Mouse (Mus musculus) stomach, postnatal 0 days (tissue): ENCODE results near the gene Npm1. TPM values are rescaled to one million over a fixed set of nuclear protein-coding genes. Genes with fewer than 3 reads are reported as not detected.

Experiments used
- ATAC-seq: fragments of 200-750 bp; cut with Nextera tagmentation; 2 replicates; pipeline ENCODE4 v1.8.0; 2017; ENCODE audit not compliant: low FRiP score, low TSS enrichment
- DNase-seq: peaks from one replicate; pipeline ENCODE4 v3.0.0-alpha.2; 2016; ENCODE audit warnings: low spot score
- H3K27ac ChIP-seq: fragments of 300-500 bp; sonication (generic); replicated peaks from 2 replicates; pipeline ENCODE4 v1.5.1; 2014; ENCODE audit warnings: mild to moderate bottlenecking, control low read depth
- H3K27me3 ChIP-seq: fragments of 300-500 bp; sonication (generic); 2 replicates; pipeline ENCODE4 v1.6.1; 2014; ENCODE audit warnings: low read length; ENCODE audit not compliant: control insufficient read depth, insufficient read depth
- H3K36me3 ChIP-seq: fragments of 300-500 bp; sonication (generic); 2 replicates; pipeline ENCODE4 v1.6.1; 2014; ENCODE audit warnings: low read length, mixed read lengths; ENCODE audit not compliant: control insufficient read depth, insufficient read depth
- H3K4me1 ChIP-seq: fragments of 300-500 bp; sonication (generic); replicated peaks from 2 replicates; pipeline ENCODE4 v1.6.1; 2014; ENCODE audit warnings: antibody characterized with exemption; ENCODE audit not compliant: control insufficient read depth, insufficient read depth
- H3K4me2 ChIP-seq: fragments of 300-500 bp; sonication (generic); replicated peaks from 2 replicates; pipeline ENCODE4 v1.6.1; 2014; ENCODE audit warnings: low read depth, mild to moderate bottlenecking, control low read depth, moderate library complexity
- H3K4me3 ChIP-seq: fragments of 300-500 bp; sonication (generic); 2 replicates; pipeline ENCODE4 v1.5.1; 2014; ENCODE audit warnings: low read depth, low read length, control low read depth
- H3K9ac ChIP-seq: fragments of 300-500 bp; sonication (generic); 2 replicates; pipeline ENCODE4 v1.6.1; 2014; ENCODE audit warnings: mild to moderate bottlenecking, low read length, control low read depth, mixed read lengths
- H3K9me3 ChIP-seq: fragments of 300-500 bp; sonication (generic); 2 replicates; pipeline ENCODE4 v1.6.1; 2016; ENCODE audit warnings: low read length; ENCODE audit not compliant: control insufficient read depth
- CTCF ChIP-seq: IDR thresholded peaks from 2 replicates; pipeline ENCODE4 v1.5.1; 2016; ENCODE audit warnings: antibody characterized with exemption, low read depth, mild to moderate bottlenecking, moderate library complexity
- EP300 ChIP-seq: optimal IDR thresholded peaks from 2 replicates; pipeline ENCODE3; 2016; ENCODE audit warnings: antibody characterized with exemption
- WGBS: fragments of 180-500 bp; shearing (Covaris S2); extraction: QIAGEN DNeasy Blood & Tissue Kit; methylation state at CpG from one replicate; pipeline ENCODE4 v1.1.7; 2014; 5-methylcytosine and 5-hydroxymethylcytosine counted together
- polyA plus RNA-seq: library from polyadenylated mRNA; unstranded; fragments of >200 nt; fragmentation: Nextera tagmentation; extraction: Ambion mirVana; gene quantifications from 2 replicates; pipeline ENCODE4 v1.2.1, GENCODE M21; 2015

Gene Npm1
- polyA plus RNA-seq, 1 experiment from 2014 or later: 356 TPM

GRCm38 (mm10) chr11:33198351-33199116, 35.5 kb upstream of the Npm1 start:
- Histone ChIP-seq H3K27ac (no peak overlapping the region), H3K4me1 (peaks cover 2% of the 10 kb centered on the region; the same call in 1 of the 2 replicates), H3K9ac (no peak overlapping the region), H3K4me3 (no peak overlapping the region), H3K4me2 (no peak overlapping the region), H3K9me3 (peaks cover 5% of the 10 kb centered on the region), H3K27me3 (peaks cover 44% of the 10 kb centered on the region), H3K36me3 (no peaks in the 10 kb centered on the region)
- 22% methylated on average over 22 of the region's 22 CpGs for WGBS
- TF ChIP-seq CTCF (no peak), EP300 (no peak)
- ATAC-seq: no peak
- no peak for DNase-seq

- Histone ChIP-seq H3K27ac (no peak overlapping the region), H3K4me2 (no peak overlapping the region), H3K36me3 (no peaks in the 10 kb centered on the region), H3K4me3 (no peak overlapping the region), H3K27me3 (peaks cover 37% of the 10 kb centered on the region), H3K9me3 (peaks cover 5% of the 10 kb centered on the region), H3K4me1 (0 out of 2 replicates have a peak, but pooled peaks cover 2% of the 10 kb centered on the region), H3K9ac (no peak overlapping the region)
- TF ChIP-seq CTCF (no peak), EP300 (no peak)
- WGBS: 25% methylated on average over 15 of the region's 15 CpGs
- no peak for ATAC-seq
- DNase-seq: no peak
These were observed 34.7 kb upstream of the Npm1 start for GRCm38 (mm10) chr11:33197673-33198072.

- no peaks in the 10 kb centered on the region for H3K36me3 ChIP-seq
- TF ChIP-seq EP300 (no peak), CTCF (no peak)
- DNase-seq: no peak
- no peak overlapping the region for H3K27ac ChIP-seq
- 0 out of 2 replicates have a peak, but pooled peaks cover 2% of the 10 kb centered on the region for H3K4me1 ChIP-seq
- H3K4me3 ChIP-seq: no peak overlapping the region
- H3K4me2 ChIP-seq: no peak overlapping the region
- peaks cover 5% of the 10 kb centered on the region for H3K9me3 ChIP-seq
- no peak for ATAC-seq
- WGBS: 31% methylated on average over 13 of the region's 13 CpGs
- H3K27me3 ChIP-seq: peaks cover 31% of the 10 kb centered on the region
- no peak overlapping the region for H3K9ac ChIP-seq
These were observed 34.1 kb upstream of the Npm1 start for GRCm38 (mm10) chr11:33197133-33197514.

GRCm38 (mm10) chr11:33196447-33197132, 33.6 kb upstream of the Npm1 start:
- no peak overlapping the region for H3K4me3 ChIP-seq
- peaks cover 31% of the 10 kb centered on the region for H3K27me3 ChIP-seq
- H3K36me3 ChIP-seq: no peaks in the 10 kb centered on the region
- H3K9me3 ChIP-seq: peaks cover 5% of the 10 kb centered on the region
- no peak overlapping the region for H3K27ac ChIP-seq
- 8% methylated on average over 24 of the region's 24 CpGs for WGBS
- H3K4me2 ChIP-seq: no peak overlapping the region
- ATAC-seq (no peak), DNase-seq (no peak)
- H3K4me1 ChIP-seq: 0 out of 2 replicates have a peak, but pooled peaks cover 2% of the 10 kb centered on the region
- no peak overlapping the region for H3K9ac ChIP-seq
- TF ChIP-seq EP300: no peak
- TF ChIP-seq CTCF: no peak

- DNase-seq (no peak), ATAC-seq (no peak)
- Histone ChIP-seq H3K9me3 (peaks cover 5% of the 10 kb centered on the region), H3K27me3 (peaks cover 31% of the 10 kb centered on the region), H3K4me2 (no peak overlapping the region), H3K4me1 (no peaks in the 10 kb centered on the region), H3K4me3 (no peak overlapping the region), H3K36me3 (no peaks in the 10 kb centered on the region), H3K9ac (no peak overlapping the region), H3K27ac (no peak overlapping the region)
- TF ChIP-seq EP300 (no peak), CTCF (no peak)
- 6% methylated on average over 25 of the region's 25 CpGs for WGBS
These were observed 32.8 kb upstream of the Npm1 start for GRCm38 (mm10) chr11:33195531-33196446.
